Mouse (Mus musculus) kidney, postnatal 10 days (tissue): Measurements from ENCODE around the gene Zranb3.
"Not testable (repeated sequence)": the region's sequence is repeated elsewhere in the genome, so short reads cannot be mapped to it uniquely, and the experiment has no call there.

Experiments
- DNase-seq: peaks from one replicate; pipeline ENCODE4 v3.0.0; 2021; ENCODE audit warnings: mixed read lengths

Gene Zranb3

DNA sequence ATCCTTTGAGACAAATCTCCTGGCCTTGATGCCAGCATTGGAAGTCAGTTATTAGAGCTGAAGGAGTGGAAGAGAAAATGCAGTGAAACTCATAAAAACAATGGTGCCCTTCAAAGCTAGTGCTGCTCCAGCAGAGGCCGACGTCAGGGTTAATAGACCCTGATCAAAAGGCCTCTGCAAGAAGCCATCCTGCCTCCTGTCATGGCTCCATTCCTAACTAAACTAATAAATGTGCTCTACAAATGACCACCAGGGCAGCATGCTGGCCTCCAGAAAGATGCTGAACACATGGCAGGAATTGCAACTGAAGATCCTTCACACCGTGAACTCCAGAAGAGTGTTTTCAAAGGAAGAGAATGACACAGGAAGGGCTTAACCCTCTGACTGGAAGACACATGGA is 117.5 kb downstream of the Zranb3 start:
- no peak for DNase-seq

DNA sequence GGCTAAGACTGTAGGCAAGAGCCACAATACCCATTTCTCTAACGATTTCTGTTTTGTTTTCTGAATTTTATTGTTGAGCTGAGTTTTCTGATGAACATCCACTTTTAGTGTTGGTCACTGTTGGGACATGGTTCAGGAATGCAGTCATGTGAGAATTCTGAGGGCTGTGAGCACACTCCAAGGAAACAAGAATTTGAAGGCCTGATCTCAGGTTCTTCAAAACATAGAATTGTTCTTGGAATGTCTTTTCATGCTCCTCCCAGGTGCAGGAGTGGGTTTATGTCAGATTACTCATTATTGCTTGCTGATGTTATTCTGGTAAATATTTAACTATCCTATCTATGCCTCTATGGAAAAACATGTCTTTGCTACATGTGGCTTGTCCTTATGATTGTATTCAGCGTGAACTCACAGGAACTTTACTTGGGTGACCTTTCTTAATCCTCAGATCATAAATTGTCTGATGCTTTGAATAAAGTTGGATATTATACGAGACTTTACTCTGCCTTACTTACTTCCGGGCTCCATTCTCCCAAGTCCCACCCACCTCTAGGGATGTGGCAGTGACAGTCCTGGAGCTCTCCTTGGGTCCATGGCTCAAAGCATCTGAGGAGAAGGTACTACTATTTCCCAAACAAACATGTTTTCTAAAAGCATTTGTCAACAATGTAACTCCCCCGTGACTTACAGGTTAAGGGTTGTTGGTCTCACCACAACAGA is 119.4 kb downstream of the Zranb3 start:
- DNase-seq, result no peak

- DNase-seq, result no peak
Observed at GRCm38 (mm10) chr1:127982268-127982667, 120.6 kb downstream of the Zranb3 start.

DNA sequence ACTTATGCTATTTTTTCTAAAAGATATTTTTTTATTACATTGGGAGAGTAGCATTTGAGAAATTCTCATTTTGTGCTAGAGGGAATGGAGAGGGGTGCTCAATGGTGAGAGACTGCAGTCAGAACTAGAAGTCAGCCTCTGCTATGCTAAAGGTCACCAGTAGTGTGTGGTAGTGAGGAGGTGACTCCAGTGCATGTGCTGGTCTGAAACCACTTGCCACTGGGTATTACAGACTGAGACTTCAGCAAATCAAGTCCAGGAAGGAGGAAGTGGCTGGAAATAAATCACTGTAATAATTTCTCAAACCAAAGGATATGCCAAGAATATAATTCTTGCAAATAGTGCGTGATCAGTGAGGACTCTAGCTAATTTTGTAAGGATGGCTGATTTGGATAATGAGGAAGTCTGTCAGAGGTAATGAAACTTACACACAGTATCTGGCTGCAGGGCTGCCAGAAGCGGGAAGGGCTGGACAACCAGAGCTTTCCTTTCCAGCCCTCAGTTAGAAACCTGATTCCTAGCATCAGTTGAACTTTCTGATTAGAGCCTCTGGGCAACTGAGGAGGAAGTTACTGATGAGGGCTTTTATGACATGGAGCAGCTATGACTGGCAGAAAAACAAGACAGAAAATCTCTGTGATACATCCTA is 121.8 kb downstream of the Zranb3 start:
- no peak for DNase-seq

GRCm38 (mm10) chr1:127978125-127978524 is 124.7 kb downstream of the Zranb3 start:
- DNase-seq, result no peak

GRCm38 (mm10) chr1:127976106-127976505 is 126.7 kb downstream of the Zranb3 start:
- no peak for DNase-seq

- DNase-seq, result no peak
Observed at GRCm38 (mm10) chr1:127975676-127976075, 127.2 kb downstream of the Zranb3 start.

- DNase-seq, result no peak
Observed at GRCm38 (mm10) chr1:127974082-127974481, 128.8 kb downstream of the Zranb3 start.

DNA sequence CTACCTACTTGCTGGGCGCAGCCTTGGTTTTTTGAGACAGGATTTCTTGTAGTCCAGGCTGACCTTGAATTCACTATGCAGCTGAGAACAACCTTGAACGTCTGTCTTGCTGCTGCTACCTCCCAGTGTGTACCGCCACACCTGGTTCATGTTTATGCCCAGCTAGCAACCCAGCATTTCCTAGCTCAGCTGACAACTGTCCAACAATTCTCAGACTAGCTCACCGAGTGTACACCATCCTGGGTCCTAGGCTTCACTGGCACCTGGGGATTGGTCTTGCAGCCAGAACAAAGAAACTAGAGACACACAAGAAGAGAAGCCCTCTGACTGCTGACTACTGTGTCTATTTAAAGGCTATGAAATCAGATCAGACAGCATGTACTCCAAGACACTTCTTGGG is 132.0 kb downstream of the Zranb3 start:
- DNase-seq, result no peak

- DNase-seq, result no peak
Observed at GRCm38 (mm10) chr1:127963326-127963725, 139.5 kb downstream of the Zranb3 start.

- DNase-seq, result no peak
Observed at GRCm38 (mm10) chr1:127961140-127961539, 141.7 kb downstream of the Zranb3 start.

- no peak for DNase-seq
Observed at GRCm38 (mm10) chr1:127959312-127959718, 143.5 kb downstream of the Zranb3 start.

DNA sequence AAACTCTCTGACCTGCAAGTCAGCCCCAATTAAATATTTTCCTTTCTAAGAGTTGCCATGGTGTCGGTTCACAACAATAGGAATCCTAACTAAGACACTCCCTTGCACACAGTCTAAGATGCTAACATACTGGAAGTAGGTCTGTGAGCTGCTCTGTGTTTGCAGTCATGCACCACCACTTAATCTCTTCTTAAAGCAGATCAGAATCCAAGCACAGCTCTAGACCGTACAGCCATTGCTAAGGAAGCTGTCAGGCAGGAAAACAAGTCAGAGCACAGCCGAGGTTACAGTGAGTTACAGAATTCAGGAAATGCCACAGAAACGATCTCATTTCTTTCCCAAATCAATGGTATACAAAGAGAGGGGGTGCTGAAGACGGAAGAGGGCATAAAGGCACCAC is 144.0 kb downstream of the Zranb3 start:
- no peak for DNase-seq

GRCm38 (mm10) chr1:127956524-127956923 is 146.3 kb downstream of the Zranb3 start:
- DNase-seq, result no peak

DNA sequence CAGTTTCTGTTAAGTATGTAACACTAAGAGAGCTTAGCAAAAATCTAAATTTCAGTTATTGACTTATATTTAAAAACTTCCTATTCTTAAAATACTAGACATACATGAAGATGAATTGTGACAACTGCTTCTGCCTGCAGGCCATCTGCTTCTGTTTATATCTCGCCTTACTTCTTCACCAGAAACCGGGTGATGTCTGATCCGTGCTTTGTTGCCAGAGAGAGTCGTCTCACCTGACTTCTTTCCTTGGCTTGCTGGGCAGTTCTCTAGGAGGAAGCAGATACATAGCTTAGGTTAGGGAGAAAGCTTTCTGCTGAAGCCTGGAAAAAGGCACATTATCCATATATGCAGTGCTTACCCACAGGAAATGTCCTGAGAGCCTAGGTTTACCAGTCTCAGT is 148.0 kb downstream of the Zranb3 start:
- DNase-seq, result no peak

DNA sequence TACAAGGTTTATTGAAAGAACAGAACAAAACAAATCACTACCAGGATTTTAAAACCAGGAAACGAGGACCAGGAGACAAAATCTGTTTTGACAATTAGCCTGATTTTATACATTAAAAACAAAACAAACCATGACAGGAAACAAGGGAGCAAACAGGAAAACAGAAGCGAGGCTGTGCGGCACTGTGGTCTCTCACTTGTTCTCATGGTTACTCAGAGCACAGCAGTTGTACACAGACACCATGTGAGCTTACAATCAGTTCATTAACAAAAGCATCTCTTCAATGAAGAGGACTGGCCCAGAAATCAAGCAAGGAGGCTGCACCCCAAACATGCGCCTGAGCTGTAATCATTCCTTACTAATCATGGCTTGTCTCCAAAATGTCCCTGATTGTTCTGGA is 148.6 kb downstream of the Zranb3 start:
- not testable (repeated sequence) for DNase-seq

- no peak for DNase-seq
Observed at GRCm38 (mm10) chr1:127952276-127952675, 150.6 kb downstream of the Zranb3 start.

DNA sequence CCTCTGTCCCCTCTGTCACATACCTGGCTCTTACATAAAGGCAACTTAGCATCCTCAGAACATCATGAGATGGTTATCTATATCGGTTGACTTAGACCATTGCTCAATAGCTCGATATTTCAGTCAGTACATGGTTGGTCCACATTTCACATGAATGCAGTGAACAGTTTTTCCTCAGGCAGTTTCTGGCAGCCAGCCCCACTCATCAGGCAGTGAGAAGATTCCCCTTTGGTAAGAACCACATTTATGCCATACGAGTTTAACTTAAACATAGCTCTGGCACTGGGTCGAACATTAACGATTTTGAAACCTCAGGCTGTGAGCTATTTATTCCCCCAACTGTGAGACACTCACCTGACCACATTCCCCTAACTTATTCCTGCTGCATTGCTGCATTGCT is 154.1 kb downstream of the Zranb3 start:
- DNase-seq, result no peak

DNA sequence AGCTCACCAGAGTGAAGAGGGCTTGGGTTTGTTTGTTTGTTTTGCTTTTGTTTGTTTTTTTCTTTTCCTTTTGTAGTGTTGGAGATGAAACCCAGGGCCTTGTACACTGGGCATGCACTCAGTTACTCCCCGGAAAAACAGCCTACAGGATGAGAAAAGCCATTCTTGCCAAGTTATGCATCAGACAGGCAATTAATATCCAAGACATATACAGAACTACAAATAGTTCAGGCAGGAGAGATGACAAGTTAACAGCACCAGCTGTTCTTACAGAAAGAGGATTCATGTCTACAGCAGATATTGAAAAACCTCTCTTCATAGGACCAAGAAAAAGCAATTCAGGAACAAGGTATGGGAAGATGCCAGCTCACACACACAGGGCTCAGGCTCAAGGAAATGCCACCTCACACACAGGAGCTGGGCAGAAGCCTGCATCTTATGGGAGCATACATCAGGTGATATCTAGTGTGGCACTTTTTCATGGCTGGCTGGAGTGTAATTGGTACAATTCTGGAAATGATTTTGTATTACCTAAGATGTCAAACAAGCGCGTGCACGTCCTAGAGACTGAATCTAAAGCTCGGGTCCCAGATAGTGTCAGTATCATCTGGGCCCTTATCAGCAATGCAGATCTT is 156.1 kb downstream of the Zranb3 start:
- no peak for DNase-seq

- peak; percentile 58 for DNase-seq
Observed at GRCm38 (mm10) chr1:127945696-127946575, 156.9 kb downstream of the Zranb3 start.

- no peak for DNase-seq
Observed at GRCm38 (mm10) chr1:127943516-127943915, 159.3 kb downstream of the Zranb3 start.

GRCm38 (mm10) chr1:127942231-127942630 is 160.6 kb downstream of the Zranb3 start:
- DNase-seq, result no peak

DNA sequence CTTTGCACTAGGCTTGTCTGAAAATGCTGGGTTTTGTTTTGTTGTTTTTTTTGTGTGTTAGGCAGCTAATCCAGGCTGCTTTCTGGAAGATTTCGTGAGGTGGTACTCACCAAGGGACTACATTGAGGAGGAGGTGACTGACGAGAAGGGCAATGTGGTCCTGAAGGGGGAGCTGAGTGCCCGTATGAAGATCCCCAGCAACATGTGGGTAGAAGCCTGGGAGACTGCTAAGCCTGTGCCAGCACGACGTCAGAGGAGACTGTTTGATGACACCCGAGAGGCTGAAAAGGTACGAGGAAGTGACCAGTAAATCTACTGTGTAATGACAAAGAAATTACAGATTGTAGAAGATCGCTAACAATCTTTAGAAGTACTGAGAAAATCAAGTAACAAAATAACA is 165.6 kb downstream of the Zranb3 start:
- no peak for DNase-seq
